Mouse (Mus musculus): ENCODE data around the gene Rpl23.

DNA sequence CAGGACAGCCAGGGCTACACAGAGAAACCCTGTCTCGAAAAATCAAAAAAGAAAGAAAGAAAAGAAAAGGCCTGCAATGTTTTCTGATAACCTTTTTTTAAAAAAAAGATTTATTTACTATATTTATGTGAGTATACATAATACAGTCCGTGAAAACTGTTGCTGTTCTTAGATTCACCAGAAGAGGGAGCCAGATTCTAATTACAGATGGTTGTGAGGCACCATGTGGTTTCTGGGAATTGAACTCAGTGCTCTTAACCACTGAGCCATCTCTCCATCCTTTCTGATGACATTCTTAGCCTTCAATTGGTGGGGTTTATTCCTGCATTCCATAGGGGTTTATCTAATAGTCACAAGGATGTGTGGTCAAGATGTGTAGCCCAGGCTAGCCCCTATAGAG lies 10.9 kb upstream of the Rpl23 start:
- peak; percentile 6 for TF ChIP-seq CTCF (IDR thresholded peaks at IDR 0.05; ENCODE audit: control insufficient read depth, insufficient read depth, insufficient read length)
- no peak for TF ChIP-seq FOSL1 (IDR thresholded peaks at IDR 0.05; ENCODE audit: insufficient read depth, low read length, poor library complexity, severe bottlenecking)
- peak; percentile 88 for TF ChIP-seq MAX (IDR thresholded peaks at IDR 0.05)

Measured in C2C12 (cell line).